Mouse (Mus musculus): ENCODE results near the gene Trim69. TPM values are rescaled to one million over a fixed set of nuclear protein-coding genes. Genes with fewer than 3 reads are reported as not detected.

Trim69 gene
- total and polyA plus RNA-seq, 3 experiments = 0.04 TPM; not detected in 2

DNA sequence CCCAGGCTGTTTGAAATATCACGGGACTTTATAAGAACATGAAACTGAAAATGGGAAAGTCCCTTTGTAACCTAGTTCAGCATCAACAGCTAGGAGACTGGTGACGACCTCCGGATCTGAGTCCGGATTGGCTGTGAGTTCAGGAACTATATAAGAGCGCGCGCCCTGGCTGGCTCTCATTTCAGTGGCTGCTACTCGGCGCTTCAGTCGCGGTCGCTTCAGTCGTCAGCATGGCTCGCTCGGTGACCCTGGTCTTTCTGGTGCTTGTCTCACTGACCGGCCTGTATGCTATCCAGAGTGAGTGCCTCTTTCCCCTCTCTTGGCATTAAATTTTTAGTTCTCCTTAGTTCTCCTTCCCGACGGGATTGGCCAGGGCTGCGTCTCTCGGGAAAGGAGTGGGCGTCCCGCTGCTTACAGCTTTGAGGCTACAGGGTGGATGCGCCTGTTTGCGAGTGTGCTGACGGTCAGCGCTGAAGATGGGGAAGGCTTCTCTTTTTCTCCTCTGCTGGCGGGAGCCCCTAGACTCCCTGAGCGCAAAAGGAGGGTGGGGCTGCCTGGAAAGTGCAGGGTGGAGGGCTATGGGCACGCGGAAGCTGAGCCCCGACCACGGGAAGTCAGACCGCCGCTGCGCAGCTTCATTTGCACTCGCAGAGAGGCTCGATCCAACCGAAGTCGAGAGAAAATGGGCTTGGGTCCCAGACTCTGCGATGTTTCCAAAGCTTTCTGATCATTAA is 12.8 kb upstream of the Trim69 start, which contains the start of gene B2m (continued):
- TF ChIP-seq MXI1 (IDR thresholded peaks at IDR 0.05; ENCODE audit: low read depth, low read length) = peak; percentile 69
- TF ChIP-seq NELFE (IDR thresholded peaks at IDR 0.05; ENCODE audit: low read depth, low read length) = peak; percentile 100
- peak; percentile 43; the same call in 1 of the 2 replicates for TF ChIP-seq NRF1 (IDR thresholded peaks at IDR 0.05; ENCODE audit: insufficient read depth, low read depth, low read length, poor library complexity, severe bottlenecking)
- TF ChIP-seq MYB (IDR thresholded peaks at IDR 0.05; ENCODE audit: low read depth, low read length) = no peak
- TF ChIP-seq GABPA (IDR thresholded peaks at IDR 0.05; ENCODE audit: low read depth, low read length) = no peak
- no peak for TF ChIP-seq ZC3H11A (IDR thresholded peaks at IDR 0.05; ENCODE audit: low read depth, low read length)
- peak; percentile 51; the same call in 1 of the 2 replicates for TF ChIP-seq HCFC1 (IDR thresholded peaks at IDR 0.05; ENCODE audit: low read depth, low read length)
- no peak for TF ChIP-seq RAD21 (IDR thresholded peaks at IDR 0.05; ENCODE audit: low read depth, low read length)
- peak; percentile 58; the same call in 1 of the 2 replicates for TF ChIP-seq BHLHE40 (IDR thresholded peaks at IDR 0.05; ENCODE audit: borderline replicate concordance, low read depth, low read length)
- peak; percentile 96 for TF ChIP-seq CHD2 (IDR thresholded peaks at IDR 0.05; ENCODE audit: low read length)
- TF ChIP-seq MAFK (IDR thresholded peaks at IDR 0.05; ENCODE audit: borderline replicate concordance, low read depth, low read length) = no peak
- TF ChIP-seq POLR2A (IDR thresholded peaks at IDR 0.05; ENCODE audit: control insufficient read depth in 1 of 2, insufficient read depth in 1 of 2, low read depth in 1 of 2, low read length in 2 of 2, poor library complexity in 1 of 2) = peak; percentile 98 to 100

- Histone ChIP-seq H3K9me3 (replicated peaks; ENCODE audit: insufficient read depth, low read length) (no peaks in the 10 kb centered on the region), H3K27ac (ENCODE audit: control insufficient read depth, low read depth, low read length) (peak overlapping the region; percentile 92), H3K4me1 (ENCODE audit: control insufficient read depth in 1 of 2, insufficient read depth in 2 of 2, low read length in 2 of 2) (peaks cover 11 to 26% of the 10 kb centered on the region in 2 experiments), H3K9ac (ENCODE audit: control insufficient read depth, low read depth, low read length, poor library complexity, severe bottlenecking) (peak overlapping the region; percentile 95), H3K79me2 (ENCODE audit: control insufficient read depth, insufficient read depth, low read length, poor library complexity) (peaks cover 35% of the 10 kb centered on the region), H3K27me3 (ENCODE audit: control insufficient read depth in 1 of 2, insufficient read depth in 2 of 2, low read length in 2 of 2) (no peaks in the 10 kb centered on the region), H3K36me3 (ENCODE audit: control insufficient read depth in 1 of 2, insufficient read depth in 2 of 2, low read length in 2 of 2) (peaks cover 3 to 28% of the 10 kb centered on the region in 2 experiments; a peak in 3 of 4 replicates), H3K4me3 (ENCODE audit: control insufficient read depth in 1 of 2, insufficient read depth in 1 of 2, low read depth in 2 of 2, low read length in 2 of 2) (peak overlapping the region; percentile 75 to 97)
- DNase-seq (ENCODE audit: low read depth, low spot score) = peak; percentile 92
- TF ChIP-seq RAD21 (IDR thresholded peaks at IDR 0.05; ENCODE audit: low read depth, low read length) = no peak
- no peak for TF ChIP-seq TAL1 (IDR thresholded peaks at IDR 0.05; ENCODE audit: low read length)
- no peak for TF ChIP-seq USF2 (IDR thresholded peaks at IDR 0.05; ENCODE audit: borderline replicate concordance in 1 of 2, insufficient read depth in 1 of 2, low read depth in 1 of 2, low read length in 2 of 2)
- no peak; the same call in 1 of the 2 replicates for TF ChIP-seq BHLHE40 (IDR thresholded peaks at IDR 0.05; ENCODE audit: borderline replicate concordance, low read depth, low read length)
- TF ChIP-seq POLR2A (IDR thresholded peaks at IDR 0.05; ENCODE audit: control insufficient read depth in 1 of 2, insufficient read depth in 1 of 2, low read depth in 1 of 2, low read length in 2 of 2, poor library complexity in 1 of 2) = peak in 1 of 2 experiments; percentile 40; a peak in 1 of 4 replicates
- no peak for TF ChIP-seq GATA1 (IDR thresholded peaks at IDR 0.05; ENCODE audit: low read depth, low read length)
- peak; percentile 71 for TF ChIP-seq SIN3A (IDR thresholded peaks at IDR 0.05; ENCODE audit: low read length)
- peak; percentile 41; the same call in 1 of the 2 replicates for TF ChIP-seq MYC (IDR thresholded peaks at IDR 0.05; ENCODE audit: low read depth, low read length)
- TF ChIP-seq E2F4 (IDR thresholded peaks at IDR 0.05; ENCODE audit: borderline replicate concordance, low read depth, low read length) = no peak
- no peak for TF ChIP-seq MAFK (IDR thresholded peaks at IDR 0.05; ENCODE audit: borderline replicate concordance, low read depth, low read length)
- peak; percentile 71 for TF ChIP-seq ETS1 (IDR thresholded peaks at IDR 0.05; ENCODE audit: low read depth, low read length)
- peak in 1 of 2 experiments; percentile 25; a peak in 1 of 4 replicates for TF ChIP-seq EP300 (IDR thresholded peaks at IDR 0.05; ENCODE audit: low read depth in 1 of 2, low read length in 2 of 2)
- TF ChIP-seq GABPA (IDR thresholded peaks at IDR 0.05; ENCODE audit: low read depth, low read length) = no peak
- TF ChIP-seq POLR2AphosphoS5 (IDR thresholded peaks at IDR 0.05; ENCODE audit: borderline replicate concordance, low read depth, low read length) = no peak
- TF ChIP-seq UBTF (IDR thresholded peaks at IDR 0.05; ENCODE audit: borderline replicate concordance, insufficient read depth, low read depth, low read length) = no peak
- TF ChIP-seq MAZ (IDR thresholded peaks at IDR 0.05; ENCODE audit: low read depth, low read length) = 0 out of 2 replicates have a peak, but pooled peaks have one; percentile 2
- no peak for TF ChIP-seq MYB (IDR thresholded peaks at IDR 0.05; ENCODE audit: low read depth, low read length)
- TF ChIP-seq MXI1 (IDR thresholded peaks at IDR 0.05; ENCODE audit: low read depth, low read length) = no peak
- peak; percentile 56 for TF ChIP-seq HCFC1 (IDR thresholded peaks at IDR 0.05; ENCODE audit: low read depth, low read length)
- TF ChIP-seq USF1 (IDR thresholded peaks at IDR 0.05; ENCODE audit: low read depth, low read length) = no peak
- TF ChIP-seq POLR2AphosphoS2 (IDR thresholded peaks at IDR 0.05; ENCODE audit: low read length) = no peak
- TF ChIP-seq SMC3 (IDR thresholded peaks at IDR 0.05; ENCODE audit: low read depth, low read length) = no peak
- peak; percentile 57; the same call in 1 of the 2 replicates for TF ChIP-seq ELF1 (IDR thresholded peaks at IDR 0.05; ENCODE audit: low read depth, low read length)
- TF ChIP-seq ZNF384 (IDR thresholded peaks at IDR 0.05; ENCODE audit: low read depth, low read length) = no peak
- no peak for TF ChIP-seq JUND (IDR thresholded peaks at IDR 0.05; ENCODE audit: low read depth, low read length)
- TF ChIP-seq ZKSCAN1 (IDR thresholded peaks at IDR 0.05; ENCODE audit: low read depth, low read length) = no peak
Measured at GRCm38 (mm10) chr2:122148242-122148917, 12.1 kb upstream of the Trim69 start.
